Mouse (Mus musculus) layer of hippocampus, postnatal 14 days (tissue): ENCODE results near the gene Arhgap18. TPM values are rescaled to one million over a fixed set of nuclear protein-coding genes. Genes with fewer than 3 reads are reported as not detected.

Experiments
- DNase-seq, 2 experiments: peaks; one replicate each; pipeline ENCODE4 v3.0.0; 2021 to 2022; ENCODE audit warnings: low spot score in 2 of 2, mixed read lengths in 1 of 2
- total RNA-seq, 2 experiments: library from RNA; stranded (reverse); gene quantifications; 2 replicates each; pipeline ENCODE4 v1.2.3; 2021

Arhgap18 gene
- total RNA-seq, 2 experiments from 2014 or later, result 6.6 to 8.5 TPM

GRCm38 (mm10) chr10:26827315-26827714 is 74.1 kb downstream of the Arhgap18 start:
- DNase-seq, result no peak

DNA sequence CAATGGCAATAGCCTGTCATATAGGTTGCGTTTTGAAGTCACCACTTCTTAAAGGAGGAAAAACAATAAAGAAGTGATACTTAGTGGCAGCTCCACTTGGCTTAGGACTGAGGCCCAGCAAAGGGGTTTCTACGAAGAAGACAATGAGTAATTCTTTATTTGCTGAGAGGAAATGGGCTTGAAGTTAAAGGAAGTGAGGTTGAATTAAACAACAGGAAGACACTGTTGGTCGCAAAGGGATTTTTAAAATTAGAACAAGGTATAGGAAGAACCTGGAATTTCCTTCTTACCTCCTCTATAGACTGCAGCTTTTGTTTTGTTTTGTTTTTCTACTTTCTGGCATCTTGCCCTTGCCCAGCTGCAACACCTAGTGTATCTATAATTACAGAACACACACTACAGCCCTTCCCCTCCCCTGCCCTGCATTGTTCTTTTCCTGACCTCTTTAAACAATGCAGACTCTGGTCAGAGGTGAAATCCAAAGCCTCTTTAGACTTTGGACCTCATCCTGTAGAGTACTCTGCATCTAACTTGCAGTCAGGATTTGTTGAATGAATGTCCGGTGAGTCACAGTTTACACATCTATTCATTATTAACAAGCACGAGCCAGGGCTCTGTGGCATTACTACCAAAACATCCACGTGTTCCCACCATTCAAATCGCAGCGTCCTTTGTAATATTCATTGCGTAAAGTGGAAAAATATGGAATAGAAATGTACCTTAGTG is 75.4 kb downstream of the Arhgap18 start:
- no peak for DNase-seq

DNA sequence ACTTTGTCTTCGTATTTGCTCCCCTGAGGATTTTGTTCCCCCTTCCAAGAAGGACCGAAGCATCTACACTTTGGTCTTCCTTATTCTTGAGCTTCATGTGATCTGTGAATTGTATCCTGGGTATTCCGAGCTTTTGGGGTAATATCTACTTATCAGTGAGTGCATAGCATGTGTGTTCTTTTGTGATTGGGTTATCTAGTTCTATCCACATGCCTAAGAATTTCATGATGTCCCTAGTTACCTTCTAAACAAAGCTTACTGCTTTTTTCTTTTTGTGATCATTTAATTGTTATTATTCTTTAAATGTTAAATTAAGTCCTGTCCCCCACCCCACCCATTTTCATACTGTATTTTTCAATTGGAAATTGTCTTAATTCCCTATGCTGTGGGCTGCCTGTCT is 78.8 kb downstream of the Arhgap18 start:
- DNase-seq, result no peak

DNA sequence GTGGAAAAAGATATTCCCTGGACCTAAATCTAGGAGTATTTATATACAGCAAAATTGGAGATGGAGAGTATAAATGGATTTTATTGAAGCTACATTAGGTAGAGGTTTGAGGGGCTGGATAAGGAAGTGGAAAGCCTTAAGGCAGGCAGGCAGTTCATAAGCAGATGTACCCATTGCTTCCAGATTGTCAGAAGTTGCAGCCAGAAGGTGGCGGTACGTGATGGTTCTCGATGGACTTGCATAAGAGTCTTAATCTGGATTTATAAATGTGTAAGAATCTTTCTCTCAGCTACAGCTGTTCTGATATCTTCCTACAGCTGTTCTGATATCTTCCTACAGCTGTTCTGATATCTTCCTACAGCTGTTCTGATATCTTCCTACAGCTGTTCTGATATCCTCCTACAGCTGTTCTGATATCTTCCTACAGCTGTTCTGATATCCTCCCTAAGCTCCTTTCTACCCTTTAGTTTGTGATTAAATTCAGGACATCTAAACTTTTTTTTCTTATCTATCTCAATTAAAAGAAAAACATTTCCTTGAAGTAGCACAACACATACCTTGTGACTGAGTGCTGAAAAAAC is 79.5 kb downstream of the Arhgap18 start:
- DNase-seq, result no peak

GRCm38 (mm10) chr10:26833393-26833792 is 80.2 kb downstream of the Arhgap18 start:
- DNase-seq, result no peak

GRCm38 (mm10) chr10:26849311-26849710 is 96.1 kb downstream of the Arhgap18 start:
- DNase-seq, result no peak

DNA sequence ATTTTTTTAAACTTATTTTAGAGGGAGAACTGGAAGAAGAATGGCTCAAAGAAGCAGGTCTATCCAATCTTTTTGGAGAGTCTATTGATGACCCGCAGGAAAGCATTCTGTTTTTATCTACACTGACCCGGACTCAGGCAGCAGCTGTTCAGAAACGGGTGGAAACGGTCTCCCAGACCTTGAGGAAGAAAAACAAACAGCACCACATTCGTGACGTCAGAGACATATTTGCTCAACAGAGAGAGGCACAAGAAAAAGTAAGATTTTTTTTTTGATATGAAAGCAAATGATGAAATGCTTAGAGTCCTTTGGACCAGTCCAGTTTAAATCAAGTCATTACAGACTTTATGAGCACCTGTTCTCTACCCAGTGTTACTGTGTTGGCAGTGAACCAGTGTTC is 96.6 kb downstream of the Arhgap18 start:
- no peak for DNase-seq

- no peak for DNase-seq
These were observed 101.4 kb downstream of the Arhgap18 start for GRCm38 (mm10) chr10:26854556-26855100.

GRCm38 (mm10) chr10:26855851-26856535 is 102.8 kb downstream of the Arhgap18 start:
- DNase-seq, result peak; percentile 39 to 58

DNA sequence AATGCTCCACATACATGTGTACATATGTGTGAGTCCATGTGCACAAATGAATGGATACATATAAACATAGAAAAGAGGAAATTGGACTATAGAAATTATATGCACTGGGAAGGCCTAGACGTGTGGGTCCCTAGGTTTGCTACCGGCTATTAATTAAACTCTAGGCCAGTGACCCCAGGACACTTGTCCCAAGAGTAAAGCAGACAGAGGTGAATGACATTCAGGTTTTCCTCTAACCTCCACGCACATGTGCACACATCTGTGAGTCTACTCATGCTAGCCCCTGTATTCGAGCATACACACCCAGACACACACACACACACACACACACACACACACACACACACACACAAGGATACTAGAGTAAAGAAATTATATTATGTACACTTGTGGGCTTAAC is 104.4 kb downstream of the Arhgap18 start:
- DNase-seq, result no peak

DNA sequence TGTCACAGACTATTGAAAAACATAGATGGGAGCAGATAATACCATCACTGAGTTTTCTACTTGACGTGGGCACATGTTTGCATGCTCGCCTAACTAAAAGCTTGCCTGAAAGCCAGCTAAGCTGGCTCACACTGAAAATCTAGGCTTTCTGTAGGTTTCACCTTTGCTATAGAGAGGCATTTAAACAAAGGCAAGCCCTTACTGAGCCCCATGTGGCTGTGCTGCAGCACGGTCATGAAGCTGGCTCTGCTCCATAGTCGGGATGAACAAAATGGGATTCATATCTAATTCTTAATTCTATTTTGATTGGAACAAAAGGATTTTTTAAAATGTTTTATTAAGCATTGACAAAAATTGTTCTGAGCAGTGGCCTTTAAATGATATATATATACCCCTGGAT is 105.3 kb downstream of the Arhgap18 start:
- no peak for DNase-seq

GRCm38 (mm10) chr10:26861231-26861630 is 108.0 kb downstream of the Arhgap18 start:
- DNase-seq, result no peak

DNA sequence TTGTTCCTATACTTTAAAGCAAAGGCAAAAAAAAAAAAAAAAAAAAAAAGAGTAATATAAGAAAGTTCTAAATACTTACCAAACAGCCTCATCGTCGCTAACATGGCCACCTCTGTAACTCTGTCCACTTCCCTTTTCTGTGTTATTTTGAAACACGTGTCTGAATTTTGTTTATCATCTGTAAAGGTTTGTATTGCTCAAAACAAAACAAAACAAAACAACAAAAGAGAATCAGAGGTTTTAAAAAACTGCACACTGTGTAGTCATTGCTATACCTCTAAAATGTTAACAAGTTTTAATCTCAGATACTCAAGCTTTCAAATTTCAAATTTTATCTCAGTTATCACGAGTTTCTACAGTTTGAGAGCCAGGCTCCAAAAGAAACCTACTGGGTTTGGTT is 109.0 kb downstream of the Arhgap18 start:
- DNase-seq, result no peak

- DNase-seq, result no peak
These were observed 110.8 kb downstream of the Arhgap18 start for GRCm38 (mm10) chr10:26863982-26864381.

DNA sequence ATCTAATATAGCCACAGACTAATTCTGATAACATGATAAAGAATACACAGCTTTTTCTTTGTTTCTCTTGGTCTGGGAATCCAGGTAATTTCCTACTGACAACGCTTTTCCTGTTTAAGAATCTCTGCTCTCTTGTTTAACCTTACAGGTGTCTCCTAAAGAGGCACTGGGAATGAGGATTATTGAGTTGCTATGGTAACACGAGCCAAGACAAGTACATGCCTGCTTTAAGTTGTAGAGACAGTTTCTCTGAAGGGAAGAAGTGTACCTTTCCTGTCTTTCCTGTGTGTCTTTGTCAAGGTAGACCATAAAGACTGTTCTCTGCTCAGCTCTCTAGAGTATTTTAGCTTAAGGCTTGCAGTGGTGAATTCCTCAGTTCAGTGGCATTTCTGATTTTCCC is 117.6 kb downstream of the Arhgap18 start:
- DNase-seq, result no peak

DNA sequence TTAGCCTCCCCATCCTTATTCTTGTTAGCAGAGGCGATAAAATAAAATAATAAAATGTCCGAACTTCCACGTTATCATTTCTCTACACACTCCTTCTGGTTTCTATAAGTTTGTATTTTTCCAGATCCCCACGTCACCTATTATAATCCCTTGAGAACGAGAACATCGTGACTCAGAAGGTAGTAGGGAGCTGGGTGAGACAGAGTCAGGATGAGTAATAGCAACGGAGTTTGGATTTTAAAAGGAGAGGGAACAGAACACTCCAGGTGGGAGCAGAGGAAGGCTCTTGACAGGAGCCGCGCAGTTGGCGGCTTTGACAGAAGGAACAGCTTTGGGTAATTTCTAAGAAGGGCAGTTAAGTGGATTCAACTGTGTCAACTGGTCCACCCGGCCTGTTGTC is 124.1 kb downstream of the Arhgap18 start:
- no peak for DNase-seq

DNA sequence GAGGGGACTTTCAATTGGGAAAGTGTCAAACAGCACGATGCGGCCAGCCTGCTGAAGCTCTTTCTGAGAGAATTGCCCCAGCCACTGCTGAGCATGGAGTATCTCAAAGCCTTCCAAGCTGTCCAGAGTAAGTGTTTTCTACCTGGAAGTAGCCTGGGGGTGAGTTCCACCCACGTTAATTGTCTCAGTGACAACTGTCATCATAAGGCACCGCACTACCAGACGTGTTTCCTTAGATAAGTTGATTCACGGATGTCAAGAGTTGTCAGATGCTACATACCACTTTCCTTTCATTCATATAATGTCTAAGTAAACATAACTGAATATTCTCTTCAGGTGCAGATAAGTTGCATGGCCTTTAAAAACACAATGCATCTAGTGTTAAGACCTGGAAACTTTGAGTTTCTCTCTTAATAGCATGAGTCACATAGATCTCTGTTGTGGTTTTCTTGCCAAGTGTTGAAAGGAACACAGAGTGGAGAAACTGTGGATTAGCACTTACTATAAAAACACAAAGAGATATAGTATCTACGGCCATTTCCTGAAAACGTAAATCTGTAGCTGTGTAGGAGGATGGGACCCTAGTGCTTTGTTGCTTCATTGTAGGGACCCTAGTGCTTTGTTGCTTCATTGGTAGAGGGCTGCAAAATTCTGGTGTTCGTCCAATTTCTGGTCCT is 125.8 kb downstream of the Arhgap18 start:
- DNase-seq, result no peak

DNA sequence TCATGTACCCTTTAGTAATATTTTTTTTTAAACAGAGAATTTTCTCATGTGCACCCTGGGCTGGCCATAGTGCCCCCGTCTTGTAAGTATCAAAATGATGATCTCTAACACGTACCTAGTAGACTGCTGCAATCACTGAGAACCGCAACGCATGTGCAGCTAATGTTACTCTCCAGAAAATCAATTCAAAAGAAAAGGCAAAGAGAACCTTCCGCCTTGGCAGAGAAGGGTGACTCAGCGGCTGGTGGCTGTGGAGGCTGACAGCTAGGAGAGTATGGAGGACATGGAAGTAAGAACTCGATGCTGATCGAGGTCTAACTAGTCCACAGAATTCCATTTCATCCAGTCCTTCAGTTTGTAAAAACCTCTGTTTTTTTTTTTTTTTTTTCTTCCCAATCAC is 131.7 kb downstream of the Arhgap18 start:
- DNase-seq, result no peak

- no peak for DNase-seq
These were observed 136.0 kb downstream of the Arhgap18 start for GRCm38 (mm10) chr10:26889226-26889625.

DNA sequence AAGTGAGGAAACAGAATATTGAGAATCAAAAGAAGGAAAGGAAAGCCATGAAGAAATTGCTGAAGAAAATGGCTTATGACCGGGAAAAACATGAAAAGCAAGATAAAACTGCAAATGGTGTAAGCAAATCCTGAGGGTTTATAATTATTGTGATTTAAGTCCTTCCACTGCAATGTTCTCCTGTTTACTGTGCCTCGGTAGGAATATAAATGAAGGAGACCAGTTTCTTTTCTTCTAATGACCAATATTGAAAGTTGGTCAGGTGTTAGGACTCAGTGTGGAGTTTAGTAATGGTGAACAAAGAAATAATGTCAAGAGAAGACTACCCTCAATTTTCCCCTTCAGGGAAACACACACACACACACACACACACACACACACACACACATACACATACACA is 136.5 kb downstream of the Arhgap18 start:
- no peak for DNase-seq

GRCm38 (mm10) chr10:26890269-26890955 is 137.2 kb downstream of the Arhgap18 start:
- DNase-seq, result peak; percentile 59 to 82
